Mouse (Mus musculus) heart, adult 8-10 months (tissue): ENCODE data around the gene Dock9. TPM values are rescaled to one million over a fixed set of nuclear protein-coding genes. Genes with fewer than 3 reads are reported as not detected.

Experiments
- DNase-seq: peaks from one replicate; pipeline ENCODE4 v3.0.0; 2022; ENCODE audit warnings: low spot score
- total RNA-seq, 4 experiments: library from RNA; stranded (reverse); gene quantifications; 2 replicates each; pipeline ENCODE4 v1.2.4; 2022

Dock9 gene
- total RNA-seq, 4 experiments from 2014 or later: 23.6 to 29.0 (median 26.3) TPM

DNA sequence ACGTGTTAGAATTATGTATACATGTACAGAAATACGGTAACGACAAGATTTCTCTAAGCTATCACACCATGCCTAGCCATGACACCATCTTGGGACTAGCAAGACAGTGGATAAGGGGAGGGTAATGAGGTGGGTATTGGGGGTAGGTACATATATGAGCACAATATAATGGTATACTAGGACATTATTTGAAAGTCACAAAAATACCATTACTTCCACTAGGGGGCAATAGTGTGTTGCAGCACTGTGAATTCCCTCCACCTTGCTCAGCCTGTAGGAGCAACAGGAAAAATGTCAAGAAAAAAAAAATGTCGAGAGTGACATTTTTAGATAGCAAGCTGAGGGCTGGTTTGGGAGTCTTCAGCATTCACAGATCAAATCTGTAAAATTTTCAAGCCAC is 209.2 kb downstream of the Dock9 start:
- peak; percentile 61 for DNase-seq

DNA sequence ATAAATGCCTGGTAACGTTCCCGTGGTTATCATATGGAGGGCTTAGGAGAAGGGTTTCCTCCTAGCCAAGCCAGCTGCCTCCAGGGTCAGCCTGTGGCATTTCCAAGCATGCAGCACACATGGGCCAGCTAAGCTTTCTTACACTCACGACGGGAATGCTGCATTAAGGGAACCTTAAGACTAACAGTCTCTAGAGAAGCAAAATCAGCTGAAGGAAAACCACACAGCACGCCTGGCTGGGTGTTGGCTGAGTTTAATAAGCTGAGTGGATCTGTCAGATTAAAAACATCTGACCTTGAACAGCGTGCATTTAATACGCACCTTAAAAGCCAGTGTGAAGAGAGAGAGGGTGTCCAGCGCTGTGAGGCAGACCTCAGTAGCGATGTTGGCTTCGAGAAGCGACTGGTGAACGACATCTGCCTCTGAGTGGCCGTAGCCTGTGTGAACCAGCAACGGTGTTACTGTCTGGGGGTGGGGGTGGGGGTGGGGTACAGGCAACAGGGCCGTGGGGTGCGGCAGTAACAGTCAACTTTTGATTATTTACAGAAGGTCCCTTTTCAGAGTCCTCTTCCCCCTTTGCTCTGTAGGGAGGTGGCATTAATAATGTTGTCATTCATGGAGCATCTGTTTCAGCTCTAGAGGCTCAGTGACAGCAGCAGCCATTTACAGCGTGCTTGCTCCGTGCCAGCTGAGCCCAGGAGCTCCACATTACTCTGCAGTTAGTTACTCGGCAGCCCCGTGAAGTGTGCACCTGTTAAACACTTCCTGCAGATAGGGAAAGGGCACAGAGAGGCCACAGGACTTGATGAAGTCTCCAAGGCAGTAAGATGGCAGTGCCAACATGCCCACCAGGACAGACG is 211.5 kb downstream of the Dock9 start:
- DNase-seq: no peak

DNA sequence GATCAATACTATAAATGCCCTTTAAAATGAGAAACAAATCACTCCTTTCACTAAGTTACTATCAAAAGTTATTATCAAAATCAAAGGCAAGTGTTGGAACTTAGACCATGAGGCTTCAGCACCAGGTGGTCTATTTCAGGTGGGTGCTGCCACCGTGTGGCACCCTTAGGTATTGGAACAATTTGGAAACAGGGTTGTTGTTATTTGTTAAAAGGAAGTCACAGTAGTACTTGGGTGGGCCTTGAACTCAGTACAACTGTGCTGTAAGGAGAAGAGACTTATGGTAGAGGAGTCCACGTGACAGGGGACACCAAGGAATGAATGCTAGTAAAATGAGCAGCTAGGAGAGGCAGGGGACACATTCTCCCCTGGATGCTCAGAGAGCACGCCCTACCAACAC is 218.6 kb downstream of the Dock9 start:
- peak; percentile 32 for DNase-seq

DNA sequence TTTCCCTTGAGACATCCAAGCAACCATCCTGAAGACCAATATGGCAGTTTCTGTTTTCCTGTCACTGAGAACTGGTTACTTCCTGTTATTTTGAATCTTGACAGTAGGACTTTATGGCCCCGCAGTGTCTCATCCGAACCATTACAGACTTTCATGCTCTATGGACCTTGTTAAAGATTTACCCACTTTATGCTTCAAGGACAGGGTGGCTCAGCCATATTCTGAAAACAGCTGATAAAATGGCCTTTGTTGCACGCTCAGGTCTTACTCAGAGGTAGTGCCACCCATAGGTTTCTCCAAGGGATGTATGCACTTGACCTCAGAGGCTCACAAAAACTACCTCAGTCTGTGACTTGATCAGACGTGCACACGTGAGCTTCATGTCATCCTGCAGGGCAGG is 224.2 kb downstream of the Dock9 start:
- DNase-seq: no peak

DNA sequence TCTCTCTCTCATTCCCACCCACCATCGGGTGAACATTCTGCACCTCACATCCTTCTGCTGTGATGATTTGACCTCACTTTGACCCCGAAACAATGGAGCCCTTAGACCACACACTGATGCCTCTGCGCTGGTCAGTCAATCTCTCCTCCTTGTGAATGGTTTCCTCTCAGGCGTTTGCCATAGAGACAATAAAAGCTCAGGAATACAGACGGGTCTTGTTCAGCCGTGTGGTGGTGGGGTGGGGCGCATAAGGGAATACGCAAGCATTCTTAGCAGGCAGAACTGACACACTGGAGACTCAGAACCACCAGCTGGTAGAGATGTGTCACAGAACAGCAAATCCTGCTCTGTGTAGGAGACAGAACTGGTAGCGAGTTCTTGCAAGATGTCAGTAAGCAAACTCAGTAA is 230.8 kb downstream of the Dock9 start:
- no peak for DNase-seq

DNA sequence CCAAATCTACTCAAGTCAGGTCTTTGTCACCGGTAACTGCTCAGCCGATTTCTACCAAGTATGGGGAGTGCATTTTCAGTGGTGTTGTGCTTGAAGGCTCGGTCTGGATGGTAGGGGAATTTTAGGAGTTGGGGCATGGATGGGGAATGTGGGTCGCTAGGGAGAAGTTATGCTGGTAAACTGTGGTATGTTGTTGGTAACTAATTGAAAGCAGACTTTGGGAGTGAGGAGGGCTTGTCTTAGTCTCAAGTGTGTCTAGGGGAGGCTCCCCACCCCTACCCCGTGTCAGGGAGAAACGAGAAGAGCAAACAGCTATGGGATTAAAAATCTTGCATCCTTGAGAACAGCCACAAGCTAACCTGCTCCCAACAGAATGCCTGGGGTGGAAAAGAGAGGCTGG is 231.7 kb downstream of the Dock9 start:
- no peak for DNase-seq

DNA sequence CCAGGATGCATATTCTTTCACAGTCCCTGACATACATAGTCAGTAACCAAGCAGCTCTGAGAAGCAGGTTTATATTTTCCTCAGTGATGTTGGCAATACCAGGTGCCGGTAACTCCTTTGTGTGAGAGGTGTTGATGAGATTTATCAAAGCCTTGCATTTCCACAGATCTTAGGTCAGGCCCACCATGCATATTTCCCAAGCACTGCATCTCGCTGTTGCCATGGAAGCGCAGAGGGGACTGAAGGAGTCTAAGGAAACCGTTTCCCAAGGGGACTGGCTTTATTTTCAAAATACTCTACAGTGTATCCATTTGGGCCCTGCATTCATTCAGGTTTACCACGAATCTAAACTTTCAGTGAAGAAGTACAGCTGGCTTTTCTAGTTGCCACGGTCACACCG is 233.0 kb downstream of the Dock9 start:
- DNase-seq: no peak

DNA sequence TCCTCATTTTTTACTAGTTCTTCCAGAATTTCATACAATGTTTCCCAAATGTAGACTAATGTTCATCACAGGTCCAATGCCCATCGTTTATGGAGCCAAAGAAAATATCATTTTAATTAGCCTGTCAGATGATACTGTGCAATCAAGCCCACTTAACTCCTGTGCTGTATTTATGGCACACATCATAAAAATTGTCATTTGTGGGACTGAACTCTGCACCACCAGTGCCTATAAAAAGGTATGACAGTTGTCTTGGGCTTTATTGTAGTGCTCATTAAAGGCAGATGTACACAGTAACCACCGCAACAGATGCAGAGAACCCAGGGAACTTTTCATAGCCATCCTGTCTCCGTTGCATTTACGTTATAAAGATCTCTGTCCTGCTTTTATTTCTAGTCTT is 233.7 kb downstream of the Dock9 start:
- DNase-seq: no peak

DNA sequence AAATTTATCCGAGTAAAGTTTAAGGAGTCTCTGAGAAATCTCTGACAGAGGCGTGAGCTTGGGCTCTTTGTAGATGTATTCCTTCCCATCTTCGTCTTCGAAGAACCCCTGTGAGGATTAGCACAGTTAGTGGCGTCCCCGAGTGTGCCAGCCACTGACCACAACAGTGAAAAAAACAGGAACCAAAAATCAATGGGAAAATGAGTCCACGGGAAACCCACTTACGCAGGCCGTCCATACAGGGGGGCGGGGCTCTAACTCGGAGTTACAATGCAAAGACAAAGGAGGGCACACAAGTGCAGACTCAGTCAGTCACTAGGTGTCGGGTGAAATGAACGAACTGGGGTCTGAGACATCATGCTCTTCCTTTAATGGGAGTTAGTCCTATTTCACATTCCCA is 238.6 kb downstream of the Dock9 start:
- DNase-seq: no peak

DNA sequence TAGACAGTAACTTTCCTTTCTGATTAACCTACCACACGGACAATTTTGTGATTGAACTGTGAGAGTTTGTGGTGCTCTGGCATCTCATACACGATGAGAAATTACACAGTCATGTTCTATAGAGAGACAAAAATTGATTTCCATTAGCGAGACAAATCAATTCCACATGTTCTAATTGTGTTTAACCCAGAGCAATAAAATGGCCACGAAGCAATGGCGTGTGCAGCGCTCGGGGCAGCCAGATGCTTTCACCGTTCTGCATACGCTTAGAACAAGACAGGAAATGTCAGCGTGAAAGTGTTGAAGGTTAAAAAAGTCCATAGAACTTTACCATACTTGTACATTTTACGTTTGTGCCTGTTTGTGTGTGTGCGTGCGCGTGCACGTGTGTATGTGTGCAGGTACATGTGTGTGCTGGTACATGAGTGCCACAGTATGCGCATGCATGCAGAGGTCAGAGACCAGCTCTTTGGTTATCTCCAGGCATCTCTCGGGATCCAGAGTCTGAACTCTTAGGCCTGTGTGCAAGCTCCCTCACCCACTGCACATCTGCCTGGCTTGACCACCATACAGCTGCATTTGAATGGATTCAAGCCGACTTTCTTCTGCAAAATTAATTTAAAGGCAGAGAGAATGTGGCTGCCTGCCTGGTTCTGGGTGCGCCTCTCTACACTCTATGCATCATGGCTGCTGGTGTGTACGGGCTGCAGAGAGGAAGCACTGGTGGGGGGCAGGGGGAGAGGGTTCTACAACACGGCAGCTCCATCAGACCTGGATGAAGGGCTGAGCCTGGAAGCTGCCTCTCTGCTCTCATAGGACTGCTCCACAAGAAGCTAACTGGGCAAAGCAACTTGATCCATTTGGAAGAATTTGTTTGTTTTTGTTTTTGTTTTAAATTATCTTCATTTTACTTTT is 241.0 kb downstream of the Dock9 start:
- DNase-seq: no peak

DNA sequence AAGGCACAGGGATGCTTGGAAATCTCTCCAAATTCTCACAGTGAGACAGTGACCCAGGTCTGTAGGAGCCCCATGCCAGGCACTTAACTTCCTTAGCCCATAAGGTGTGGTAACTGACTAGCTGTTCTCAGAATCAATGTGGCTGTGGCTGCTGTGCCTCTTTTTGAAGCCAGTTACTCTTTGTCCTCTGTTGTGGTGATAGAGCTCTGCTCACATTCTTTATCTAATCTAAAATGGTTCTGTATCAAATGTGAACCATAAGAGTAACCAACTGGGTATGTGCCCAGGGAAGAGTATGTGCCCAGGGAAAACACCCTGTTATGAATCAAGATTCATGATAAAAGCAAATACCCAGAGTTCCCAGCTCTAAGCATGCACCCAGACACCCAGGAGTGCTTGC is 243.9 kb downstream of the Dock9 start:
- no peak for DNase-seq

DNA sequence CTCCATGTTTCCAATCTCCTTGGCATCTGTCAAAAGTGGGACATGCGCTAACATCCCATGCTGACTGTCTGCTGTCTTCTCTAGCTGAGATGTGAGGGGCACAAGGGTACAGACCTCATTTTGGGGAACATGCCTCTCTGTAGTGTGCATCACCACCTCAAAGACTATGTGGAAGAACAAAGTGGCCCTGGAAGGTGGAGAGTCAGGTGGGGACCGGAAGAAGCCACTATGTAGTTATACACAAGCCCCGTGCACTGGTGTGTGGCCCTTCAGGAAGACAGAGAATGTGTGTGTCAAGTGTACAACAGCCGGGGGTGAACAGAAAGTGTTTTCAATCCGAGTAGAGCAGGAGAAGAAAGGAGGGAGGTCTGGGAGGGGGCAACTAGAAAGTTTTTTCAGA is 245.1 kb downstream of the Dock9 start:
- no peak for DNase-seq

DNA sequence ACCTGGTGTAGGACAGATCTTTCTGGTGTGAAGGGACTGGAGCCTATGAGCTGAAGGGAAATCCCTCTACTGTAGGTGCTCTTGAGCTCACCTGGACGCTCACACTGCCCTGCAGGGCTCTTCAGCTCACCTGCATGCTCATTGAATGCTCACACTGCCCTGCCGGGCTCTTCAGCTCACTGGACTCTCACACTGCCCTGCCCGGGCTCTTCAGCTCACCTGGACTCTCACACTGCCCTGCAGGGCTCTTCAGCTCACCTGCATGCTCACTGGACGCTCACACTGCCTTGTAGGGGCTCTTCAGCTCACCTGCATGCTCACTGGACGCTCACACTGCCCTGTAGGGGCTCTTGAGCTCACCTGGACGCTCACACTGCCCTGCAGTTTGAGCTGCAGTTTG is 247.8 kb downstream of the Dock9 start:
- no peak for DNase-seq

DNA sequence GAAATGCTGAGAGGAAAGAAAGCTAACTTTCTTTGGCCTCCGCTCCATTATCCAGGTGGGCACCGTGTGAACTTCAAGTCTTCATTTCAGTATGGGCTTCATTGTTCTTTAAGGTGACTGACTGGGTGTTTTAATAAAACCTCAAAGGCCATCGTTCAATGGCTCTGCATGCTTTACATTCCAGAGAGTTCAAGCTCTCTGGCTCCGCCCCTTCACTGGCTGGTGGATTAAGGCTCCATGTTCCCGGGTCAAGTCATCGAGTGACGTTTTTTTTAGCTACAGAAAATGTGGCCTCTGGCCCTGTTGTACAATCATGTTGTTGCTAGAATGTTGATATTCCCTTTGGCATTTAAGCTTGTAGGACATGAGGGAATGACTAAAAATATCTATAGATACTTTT is 249.9 kb downstream of the Dock9 start:
- DNase-seq: no peak

DNA sequence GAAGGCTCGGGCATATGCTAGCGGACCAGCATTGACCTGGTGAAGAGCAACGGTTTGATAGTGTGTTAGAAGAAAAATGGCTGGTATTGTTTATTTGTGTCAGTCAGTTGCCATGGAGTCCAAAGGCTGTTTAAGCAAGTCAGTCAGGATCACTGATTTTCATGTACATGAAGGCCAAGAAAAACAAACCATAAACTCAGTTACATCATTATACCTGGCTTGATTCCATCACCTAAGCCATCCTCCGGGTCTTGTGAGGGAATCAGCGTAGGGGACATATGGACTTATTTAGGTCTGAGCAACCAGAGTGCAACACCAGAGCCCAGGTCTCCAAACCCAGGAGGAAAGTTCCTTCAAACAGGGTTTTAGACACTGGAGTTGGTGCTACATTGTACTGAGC is 251.0 kb downstream of the Dock9 start:
- no peak for DNase-seq

DNA sequence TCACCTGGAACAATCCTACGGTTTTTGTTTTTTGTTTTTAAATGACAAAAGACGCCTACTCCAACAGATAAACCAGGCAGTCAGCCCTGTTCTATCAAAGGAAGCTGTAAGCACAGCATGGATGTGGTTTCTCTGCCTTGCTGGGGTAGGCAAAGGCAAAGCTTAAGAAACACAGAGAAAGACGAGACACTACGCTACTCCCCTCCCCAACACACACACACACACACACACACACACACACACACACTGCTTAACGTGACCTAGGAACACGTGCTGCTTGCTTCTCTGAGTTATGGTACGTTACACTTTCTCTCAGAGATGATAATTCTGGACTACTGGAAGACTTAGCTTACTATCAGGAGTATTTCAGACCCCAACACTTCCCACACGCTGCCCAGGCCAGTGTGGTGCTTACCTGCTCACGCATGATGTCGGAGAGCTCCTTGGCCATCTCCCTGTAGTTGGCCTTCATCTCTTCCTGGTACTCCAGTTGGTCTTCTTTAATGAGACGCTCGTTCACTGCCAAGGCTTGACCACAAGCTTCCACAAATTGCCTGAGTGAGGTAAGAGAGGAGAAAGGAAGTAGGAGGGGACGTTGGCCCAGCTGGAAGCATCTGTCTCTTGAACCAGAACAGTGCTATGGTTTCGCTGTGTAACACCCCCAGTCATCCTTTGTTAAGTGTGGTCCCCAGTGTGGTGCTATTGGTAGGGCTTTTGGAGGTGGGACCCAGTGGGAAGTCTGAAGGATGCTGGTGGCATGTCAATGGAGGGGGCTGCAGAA is 251.9 kb downstream of the Dock9 start:
- DNase-seq: no peak

DNA sequence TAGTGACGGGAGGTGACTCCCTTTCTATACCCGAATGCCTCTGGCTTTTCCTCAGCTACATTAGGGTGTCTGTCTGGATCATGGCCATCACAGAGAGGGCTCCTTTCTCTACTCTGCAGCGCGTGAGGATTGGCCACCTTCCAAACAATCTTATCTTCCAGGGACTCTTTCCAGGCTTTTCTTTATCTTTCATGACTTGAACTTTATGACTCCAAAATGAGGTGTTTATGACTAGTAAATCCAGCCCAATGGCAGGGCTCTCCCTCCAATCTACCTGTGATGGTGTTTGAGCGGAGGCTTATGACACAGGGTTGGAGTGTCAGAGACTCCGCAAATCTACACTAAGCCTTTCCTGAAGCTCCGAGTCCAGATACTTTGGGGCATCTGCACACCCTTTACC is 256.4 kb downstream of the Dock9 start:
- DNase-seq: no peak

DNA sequence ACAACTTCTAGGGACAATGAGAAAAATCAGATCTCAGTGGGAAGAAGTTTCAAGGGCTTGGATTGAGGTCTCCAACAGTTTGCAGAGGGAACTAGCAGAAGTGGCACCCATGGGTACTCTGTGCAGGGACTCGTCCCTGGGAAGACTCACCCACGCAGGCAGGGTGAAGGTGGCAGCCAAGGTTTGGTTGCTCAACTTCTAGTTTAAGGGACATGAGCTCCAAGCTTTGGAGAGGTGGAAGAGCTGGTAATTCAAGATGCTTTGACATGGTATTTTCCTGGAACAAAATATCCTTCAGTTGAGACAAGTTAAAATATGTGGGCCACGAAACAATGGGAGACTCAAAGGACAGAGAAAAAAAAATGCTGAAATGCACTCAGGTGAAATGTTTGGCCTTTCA is 263.1 kb downstream of the Dock9 start:
- DNase-seq: no peak

DNA sequence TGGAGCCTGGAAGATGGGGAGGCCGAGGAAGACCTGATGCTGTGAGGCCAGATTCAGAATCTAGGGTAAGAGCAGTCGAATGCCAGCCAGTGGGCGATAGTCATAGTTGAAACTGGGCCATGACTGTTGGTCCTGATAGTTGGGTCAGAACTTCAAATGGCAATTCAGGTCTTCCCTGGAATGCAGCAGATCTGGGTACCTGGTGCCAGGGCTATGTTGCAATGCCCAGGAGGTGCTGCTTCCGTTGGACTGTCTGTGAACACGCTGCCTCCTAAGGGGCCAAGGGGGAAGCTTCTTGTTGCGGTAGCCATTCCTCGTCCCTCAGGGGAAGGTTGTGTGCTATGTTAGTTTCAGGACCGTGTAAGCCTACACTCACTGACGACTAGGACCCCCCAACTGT is 266.8 kb downstream of the Dock9 start:
- no peak for DNase-seq

DNA sequence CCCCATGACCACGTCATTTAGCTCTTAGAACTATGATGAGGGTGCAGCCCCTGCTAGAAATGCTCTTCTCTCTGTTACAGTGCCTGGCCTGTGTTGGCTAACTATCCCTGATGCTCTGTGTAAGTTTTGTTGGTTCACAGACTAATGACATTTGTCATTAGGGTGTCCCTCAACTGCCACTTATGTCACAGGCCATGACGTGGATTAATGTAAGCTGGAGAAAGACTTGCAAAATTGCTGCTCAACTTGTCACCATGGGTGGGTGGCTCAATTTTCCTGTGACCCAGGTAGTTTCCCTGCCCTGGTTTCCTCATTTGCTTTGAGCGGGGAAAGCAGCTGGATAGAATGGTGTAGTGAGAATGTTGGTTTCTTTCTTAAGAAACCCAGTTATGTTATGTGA is 269.8 kb downstream of the Dock9 start:
- DNase-seq: no peak

DNA sequence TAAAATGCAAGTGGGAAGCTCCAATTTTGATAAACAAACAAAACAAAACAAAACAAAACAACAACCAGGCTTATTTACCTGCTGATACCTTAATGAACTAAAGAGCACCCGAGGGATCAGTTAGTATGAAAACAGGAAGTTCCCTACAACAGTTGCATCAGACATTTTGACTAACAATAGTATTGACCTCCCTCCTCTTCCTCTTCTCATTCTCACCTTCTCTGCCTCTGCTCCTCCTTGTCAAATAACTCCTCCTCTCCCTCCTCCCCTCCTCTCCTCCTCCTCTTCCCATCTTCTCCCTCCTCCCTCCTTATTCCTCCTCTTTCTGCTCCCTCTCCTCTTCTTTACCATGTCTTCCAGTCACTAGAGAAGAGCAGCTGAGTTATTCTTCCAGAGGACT is 270.4 kb downstream of the Dock9 start:
- no peak for DNase-seq

DNA sequence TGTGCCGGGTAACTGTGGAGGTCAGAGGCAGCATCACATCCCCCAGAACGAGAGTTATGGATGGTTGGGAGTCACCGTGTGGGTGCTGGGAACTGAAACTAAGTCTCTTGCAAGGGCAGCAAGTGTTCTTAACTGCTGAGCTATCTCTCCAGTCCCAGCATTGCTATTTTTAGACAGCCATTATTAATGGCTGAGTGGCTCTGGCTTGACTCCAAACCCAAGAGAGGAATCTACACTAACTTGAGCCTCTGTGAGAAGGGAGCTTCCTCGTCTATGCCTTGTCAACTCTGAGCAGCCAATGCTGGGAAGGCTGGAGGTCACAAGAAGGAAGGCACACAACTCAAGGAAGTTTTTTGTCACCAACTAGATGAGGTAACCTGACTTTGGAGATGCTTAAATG is 275.9 kb downstream of the Dock9 start:
- peak; percentile 41 for DNase-seq
